Mouse (Mus musculus) mouse trophoblast stem cell (cell line): ENCODE measurements around the gene Krt8.
"Not testable (repeated sequence)": the region's sequence is repeated elsewhere in the genome, so short reads cannot be mapped to it uniquely, and the experiment has no call there.

ENCODE experiments used
- in situ Hi-C, 2 experiments: fragments of 300-500 bp; cut with MseI, MboI; formaldehyde crosslinking; loops; 2 replicates in 1 of 2; 3 replicates in 1 of 2; pipeline ENCODE4 v1.15.1; 2025

The Krt8 gene

DNA sequence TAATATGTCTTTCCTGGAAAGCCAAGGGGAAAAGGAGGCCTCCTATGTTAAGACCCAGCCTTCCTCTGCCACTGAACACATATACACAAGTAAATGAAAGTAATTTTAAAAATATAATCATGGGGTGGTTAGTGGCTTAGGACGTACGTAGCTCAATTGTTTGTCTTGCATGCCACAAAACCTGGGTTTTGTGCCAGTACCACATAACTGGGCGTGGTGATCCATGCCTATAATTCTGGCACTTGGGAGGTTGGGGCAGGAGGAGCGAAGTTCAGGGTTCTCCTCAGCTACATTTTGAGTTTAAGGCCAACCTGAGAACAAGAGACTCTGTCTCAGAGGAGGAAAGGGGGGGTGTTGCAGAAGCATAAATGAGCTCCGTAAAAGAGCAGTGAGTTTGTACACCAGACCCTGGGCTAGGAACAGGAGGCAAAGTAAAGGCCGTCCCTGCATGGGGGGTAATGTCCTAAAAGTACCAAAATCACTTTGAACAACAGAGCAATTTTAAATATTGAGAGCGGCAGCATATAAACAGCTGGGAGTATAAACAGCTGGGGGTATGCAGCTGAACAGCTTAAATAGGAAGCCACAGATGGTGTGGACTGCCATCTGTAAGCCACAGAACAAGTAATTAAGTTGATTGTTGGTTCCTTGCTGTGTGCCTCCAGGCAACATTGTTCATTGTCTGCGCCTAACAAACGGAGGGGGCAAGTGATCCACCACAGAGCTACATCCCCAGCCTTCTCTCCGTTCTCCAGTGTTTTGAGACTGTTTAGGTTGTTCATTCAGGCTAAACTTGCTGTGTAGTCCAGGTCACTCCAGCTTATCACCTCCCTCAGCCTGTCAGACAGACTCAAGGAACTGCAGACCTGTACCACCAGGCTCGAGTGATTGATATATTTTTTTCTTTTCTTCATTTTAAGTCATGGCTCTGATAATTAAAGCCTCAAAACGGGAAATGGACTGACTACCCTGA is 3.1 kb upstream of the Krt8 start:
- in situ Hi-C loops, result no loop called here

DNA sequence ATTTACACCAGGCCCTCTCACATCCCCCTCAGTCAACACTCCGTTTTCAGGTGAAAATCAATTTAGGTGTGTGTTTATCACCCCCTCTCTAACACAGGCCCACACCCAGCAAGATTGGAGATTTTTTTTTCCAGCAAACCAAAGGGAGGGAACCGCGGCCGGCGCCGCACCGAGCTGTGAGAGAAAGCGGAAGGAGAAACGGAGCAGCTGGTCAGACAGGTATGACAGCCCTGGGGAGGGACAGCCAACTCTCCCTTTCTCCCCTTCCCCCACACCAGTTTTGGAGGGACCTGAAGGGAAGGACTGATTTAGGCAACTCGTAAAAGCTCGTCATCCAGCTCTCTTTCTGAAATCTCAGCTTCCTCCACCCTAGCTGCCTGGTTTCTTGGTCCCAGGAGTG is 2.0 kb upstream of the Krt8 start:
- in situ Hi-C loops, result no loop called here

GRCm38 (mm10) chr15:102005290-102005689 is 1.0 kb upstream of the Krt8 start:
- in situ Hi-C loops, result no loop called here

- in situ Hi-C loops, result no loop called here
These were observed 766 bp downstream of the Krt8 start for GRCm38 (mm10) chr15:102003516-102003915.

- in situ Hi-C loops, result no loop called here
These were observed 1.4 kb downstream of the Krt8 start for GRCm38 (mm10) chr15:102002646-102003488.

DNA sequence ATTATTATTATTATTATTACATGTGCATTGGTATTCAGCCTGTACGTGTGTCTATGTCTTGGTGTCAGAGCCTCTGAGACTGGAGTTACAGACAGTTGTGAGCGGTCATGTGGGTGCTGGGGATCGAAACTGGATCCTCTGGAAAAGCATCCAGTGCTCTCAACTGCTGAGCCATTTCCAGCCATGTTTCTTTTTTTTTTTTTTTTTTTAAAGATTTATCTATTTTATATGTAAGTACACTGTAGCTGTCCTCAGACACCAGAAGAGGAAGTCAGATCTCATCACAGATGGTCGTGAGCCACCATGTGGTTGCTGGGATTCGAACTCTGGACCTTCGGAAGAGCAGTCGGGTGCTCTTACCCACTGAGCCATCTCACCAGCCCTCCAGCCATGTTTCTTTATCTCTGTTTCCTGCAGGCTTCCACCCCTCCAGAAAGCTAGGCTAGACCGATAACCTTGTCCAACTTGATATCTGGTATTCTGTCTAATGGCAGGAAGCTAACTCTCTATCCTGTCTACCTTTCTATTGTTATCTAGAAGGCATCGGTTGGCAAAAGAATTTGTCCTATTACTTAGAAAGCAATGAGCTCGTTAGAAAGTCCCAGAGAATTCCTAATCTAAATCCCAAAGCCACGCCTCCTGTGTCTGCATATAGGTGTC is 4.5 kb downstream of the Krt8 start:
- in situ Hi-C loops, result no loop called here

DNA sequence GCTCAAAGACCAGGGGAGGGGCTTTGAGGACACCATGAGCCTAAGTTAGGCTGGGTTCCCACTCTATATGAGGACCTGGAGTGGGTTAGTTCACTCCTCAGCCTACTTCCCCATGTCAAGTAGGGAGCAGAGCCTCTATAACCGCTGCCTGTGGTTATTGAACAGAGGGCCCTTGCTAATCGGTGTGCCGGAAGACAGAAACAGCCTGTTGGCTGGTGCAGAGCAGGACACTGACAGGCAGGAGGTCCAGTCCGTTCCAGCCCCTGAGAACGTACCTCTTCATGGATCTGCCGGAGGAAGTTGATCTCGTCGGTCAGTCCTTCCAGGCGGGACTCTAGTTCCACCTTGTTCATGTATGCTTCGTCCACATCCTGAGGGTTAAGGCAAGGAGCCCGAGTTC is 5.1 kb downstream of the Krt8 start:
- in situ Hi-C loops, result no loop called here

GRCm38 (mm10) chr15:101996450-101997078 is 7.7 kb downstream of the Krt8 start:
- in situ Hi-C loops, result not testable (repeated sequence)

DNA sequence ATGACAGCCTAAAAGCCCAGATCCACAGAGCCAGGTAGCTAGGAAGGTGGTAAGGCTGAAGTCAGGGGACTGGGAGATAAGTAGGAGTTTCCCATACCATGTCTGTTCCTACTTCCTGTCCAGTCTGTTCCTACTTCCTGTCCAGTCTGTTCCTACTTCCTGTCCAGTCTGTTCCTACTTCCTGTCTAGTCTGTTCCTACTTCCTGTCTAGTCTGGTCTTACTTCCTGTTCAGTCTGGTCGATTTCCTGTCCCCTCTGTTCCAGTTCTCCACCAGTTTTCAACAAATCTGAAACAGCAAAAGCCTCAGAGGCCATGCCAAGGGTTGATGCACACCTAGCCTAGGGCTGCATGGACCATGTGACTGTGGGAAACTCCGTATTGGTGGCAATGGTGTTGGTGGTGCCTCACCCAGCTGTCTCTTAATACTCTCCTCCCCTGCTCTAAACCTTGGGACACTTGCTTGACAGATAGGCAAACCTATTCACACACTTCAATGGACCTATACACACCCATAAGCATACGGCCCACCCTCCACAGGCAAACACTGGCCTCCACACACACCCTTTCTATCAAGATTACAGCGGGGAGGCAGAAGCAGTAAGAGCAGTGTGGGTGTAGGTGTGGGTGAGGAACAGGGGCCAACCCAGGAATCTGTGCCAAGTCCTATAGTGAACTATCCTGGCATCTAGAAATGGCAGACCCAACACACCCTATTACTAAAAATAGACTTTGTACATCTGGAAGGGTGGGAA is 8.6 kb downstream of the Krt8 start:
- in situ Hi-C loops, result no loop called here

GRCm38 (mm10) chr15:101994365-101994764 is 9.9 kb downstream of the Krt8 start:
- in situ Hi-C loops, result loop anchor here in 1 of 2 experiments (5.0 kb wide), 1 partner anchor 73 kb away; no protein-coding TSS in a partner anchor

GRCm38 (mm10) chr15:101990946-101991345 is 13.3 kb downstream of the Krt8 start:
- in situ Hi-C loops, result loop anchor here in 1 of 2 experiments (5.0 kb wide), 1 partner anchor 76 kb away; no protein-coding TSS in a partner anchor

DNA sequence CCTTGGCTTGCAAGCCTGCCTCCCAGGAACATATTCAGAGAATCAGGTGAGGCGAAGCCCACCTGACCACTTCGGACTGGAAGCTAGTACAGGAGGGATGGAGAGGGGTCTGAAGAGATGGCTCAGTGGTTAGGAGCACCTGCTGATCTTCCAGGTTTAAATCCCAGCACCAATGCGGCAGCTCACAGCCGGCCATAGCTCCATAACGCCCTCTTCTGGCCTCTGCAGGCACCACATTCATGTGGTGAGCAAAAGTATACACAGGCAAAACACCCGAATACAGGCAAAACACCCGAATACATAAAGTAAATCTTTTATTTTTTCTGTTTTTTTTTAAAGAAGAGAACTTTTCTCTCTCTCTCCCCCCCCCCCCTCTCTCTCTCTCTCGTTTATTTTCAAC is 15.6 kb downstream of the Krt8 start:
- in situ Hi-C loops, result loop anchor here in 1 of 2 experiments (5.0 kb wide), 1 partner anchor 79 kb away; no protein-coding TSS in a partner anchor

- in situ Hi-C loops, result loop anchor here in 1 of 2 experiments (5.0 kb wide), 1 partner anchor 79 kb away; no protein-coding TSS in a partner anchor
These were observed 16.2 kb downstream of the Krt8 start for GRCm38 (mm10) chr15:101988119-101988518.

GRCm38 (mm10) chr15:101984746-101985145 is 19.5 kb downstream of the Krt8 start:
- in situ Hi-C loops, result loop anchor here in 1 of 2 experiments (5.0 kb wide), 1 partner anchor 83 kb away; no protein-coding TSS in a partner anchor

DNA sequence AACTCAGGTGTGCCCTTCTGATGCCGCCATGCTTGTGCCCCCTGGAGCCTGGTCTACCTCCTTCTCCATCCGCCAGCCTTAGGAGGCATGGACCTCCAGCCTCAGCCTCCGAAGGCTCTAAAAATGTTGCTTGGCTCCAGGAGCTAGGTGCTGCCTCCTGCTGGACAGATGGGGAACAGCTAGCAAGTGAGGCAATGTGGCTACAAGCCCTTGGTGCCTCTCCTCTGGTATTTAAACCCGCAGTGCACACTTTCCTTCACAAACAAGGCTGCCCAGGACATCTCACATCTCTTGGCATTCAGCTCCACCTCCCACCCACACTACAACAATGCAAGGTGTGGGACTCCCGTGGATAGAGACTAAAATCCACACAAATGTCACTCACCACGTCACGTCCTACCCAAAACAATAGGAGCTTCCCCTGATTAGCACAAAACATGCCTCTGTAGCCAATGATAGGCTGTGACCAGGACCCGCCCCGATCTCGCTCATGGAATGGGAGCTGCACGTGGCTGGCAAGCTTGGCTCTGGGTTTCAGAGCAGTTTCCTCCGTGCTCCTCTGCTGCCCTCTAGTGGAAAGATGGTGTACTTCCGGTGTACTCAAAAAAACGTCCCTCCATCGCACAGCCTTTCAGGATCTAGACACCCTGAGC is 20.2 kb downstream of the Krt8 start:
- in situ Hi-C loops, result no loop called here

DNA sequence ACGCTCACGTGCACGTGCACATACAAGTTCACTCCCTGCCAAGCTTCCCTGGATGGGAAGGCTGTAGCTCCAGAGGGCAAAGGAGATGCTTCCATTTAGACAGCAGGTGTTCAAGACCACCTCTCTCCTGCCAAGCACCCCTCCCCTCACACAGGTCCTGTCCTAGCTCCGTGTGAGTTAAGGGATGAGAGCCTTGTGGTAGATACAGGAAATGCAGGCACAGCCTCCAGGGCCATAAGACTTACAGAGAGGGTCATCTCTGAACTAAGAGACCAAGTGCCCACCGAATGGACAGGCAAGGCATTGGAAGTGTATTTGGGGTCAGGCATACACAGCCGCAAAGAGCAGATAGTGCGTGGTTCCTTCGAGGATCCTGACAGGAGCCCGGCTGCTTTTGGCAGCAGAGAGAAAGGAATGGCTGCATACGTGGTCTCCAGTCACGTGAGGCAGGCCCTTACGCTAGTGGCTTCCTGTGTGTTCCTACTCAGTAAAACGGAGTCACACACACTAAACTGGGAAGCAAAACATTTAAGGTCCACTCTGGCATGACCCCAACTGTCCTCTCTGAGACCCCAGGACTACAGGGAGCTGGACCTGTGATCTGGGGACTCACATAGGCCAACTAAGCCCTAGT is 20.9 kb downstream of the Krt8 start:
- in situ Hi-C loops, result no loop called here

GRCm38 (mm10) chr15:101980849-101981248 is 23.4 kb downstream of the Krt8 start:
- in situ Hi-C loops, result no loop called here

DNA sequence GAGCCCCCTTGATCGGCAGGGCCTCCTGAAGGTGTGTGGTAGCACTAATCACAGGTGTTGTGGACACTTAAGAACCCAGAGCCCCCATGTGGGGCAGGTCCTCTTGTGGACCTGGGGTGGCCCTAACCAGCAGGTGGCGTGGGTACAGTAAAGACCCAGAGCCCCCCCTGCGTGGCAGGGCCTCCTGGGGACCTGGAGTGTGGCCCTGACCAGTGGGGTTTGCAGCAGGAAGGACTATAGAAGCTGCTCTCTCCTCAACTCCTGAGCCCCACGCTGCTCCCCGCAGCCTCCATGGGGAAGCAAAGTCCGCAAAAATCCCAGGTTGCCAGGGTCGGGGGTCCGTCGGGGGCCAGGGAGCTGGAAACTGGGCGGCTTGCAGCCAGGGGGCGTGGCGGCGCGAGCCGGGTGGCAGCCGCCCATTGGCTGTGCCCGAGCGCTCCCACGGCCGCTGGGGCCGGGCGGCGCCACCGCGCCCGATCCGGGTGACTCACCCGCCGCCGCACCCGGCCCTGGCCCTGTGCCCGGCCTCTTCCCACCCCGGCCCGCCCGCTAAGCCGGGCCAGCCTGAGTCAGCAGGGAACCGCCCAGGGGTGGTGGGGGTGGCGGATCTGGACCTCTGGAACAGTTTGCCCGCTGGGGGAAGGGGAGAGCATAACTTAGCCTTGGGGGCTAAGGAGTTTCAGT is 27.1 kb downstream of the Krt8 start:
- in situ Hi-C loops, result loop anchor here (10.0 kb wide), 1 partner anchor 452 kb away; no protein-coding TSS in a partner anchor
